Mouse (Mus musculus): ENCODE measurements around the gene Olfr792. TPM values are rescaled to one million over a fixed set of nuclear protein-coding genes. Genes with fewer than 3 reads are reported as not detected.

Gene Olfr792
- polyA plus RNA-seq (2015; fragmentation: Nextera tagmentation; extraction: Ambion mirVana) = not detected in 2 replicates

- DNase-seq (ENCODE audit: low spot score) = no peak
Observed at GRCm38 (mm10) chr10:129538862-129539261, at the start of gene Olfr792. Gene Olfr792 (plus strand): TSS chr10:129539162.

- no peak for DNase-seq (ENCODE audit: low spot score)
Observed at GRCm38 (mm10) chr10:129490101-129490500, 48.9 kb upstream of the Olfr792 start.

GRCm38 (mm10) chr10:129498192-129498591 is 40.8 kb upstream of the Olfr792 start, which contains the start of gene Olfr790:
Gene Olfr790 (plus strand): TSS chr10:129498492.
- DNase-seq (ENCODE audit: low spot score) = no peak

GRCm38 (mm10) chr10:129521492-129521891 is 17.5 kb upstream of the Olfr792 start, which contains the start of gene Olfr791:
Gene Olfr791 (plus strand): TSS chr10:129521792.
- no peak for DNase-seq (ENCODE audit: low spot score)

GRCm38 (mm10) chr10:129549354-129549753 is 10.4 kb downstream of the Olfr792 start:
- DNase-seq (ENCODE audit: low spot score) = no peak

GRCm38 (mm10) chr10:129567355-129567754 is 28.4 kb downstream of the Olfr792 start, which contains the start of gene Olfr794:
Gene Olfr794 (plus strand): TSS chr10:129567655.
- DNase-seq (ENCODE audit: low spot score) = no peak

- DNase-seq (ENCODE audit: low spot score) = no peak
Observed at GRCm38 (mm10) chr10:129577066-129577465, 38.1 kb downstream of the Olfr792 start.

Small RNA genes lying within 50 kb of the gene (microRNA-seq; reads per million reads assigned to microRNA genes)
- gene Gm23252 (ENCODE audit: borderline number of aligned reads) = not detected

Other genes with a start within 250 kb of the Olfr792 start
- not detected in 2 replicates for gene Olfr780, start 221.0 kb upstream of the Olfr792 start, polyA plus RNA-seq (2015; fragmentation: Nextera tagmentation; extraction: Ambion mirVana)
- not detected in 2 replicates for gene Olfr781, start 210.3 kb upstream of the Olfr792 start, polyA plus RNA-seq (2015; fragmentation: Nextera tagmentation; extraction: Ambion mirVana)
- gene Olfr782, start 190.3 kb upstream of the Olfr792 start, polyA plus RNA-seq (2015; fragmentation: Nextera tagmentation; extraction: Ambion mirVana) = not detected in 2 replicates
- 0.05 and 0.08 TPM in 2 replicates for gene Olfr784, start 155.1 kb upstream of the Olfr792 start, polyA plus RNA-seq (2015; fragmentation: Nextera tagmentation; extraction: Ambion mirVana)
- gene Olfr785, start 133.7 kb upstream of the Olfr792 start, polyA plus RNA-seq (2015; fragmentation: Nextera tagmentation; extraction: Ambion mirVana) = not detected in 2 replicates
- gene Olfr786, start 111.9 kb upstream of the Olfr792 start, polyA plus RNA-seq (2015; fragmentation: Nextera tagmentation; extraction: Ambion mirVana) = not detected in 2 replicates
- not detected in 2 replicates for gene Olfr787, start 77.3 kb upstream of the Olfr792 start, polyA plus RNA-seq (2015; fragmentation: Nextera tagmentation; extraction: Ambion mirVana)
- gene Olfr788, start 68.2 kb upstream of the Olfr792 start, polyA plus RNA-seq (2015; fragmentation: Nextera tagmentation; extraction: Ambion mirVana) = not detected in 2 replicates
- not detected in 2 replicates for gene Olfr789, start 54.4 kb upstream of the Olfr792 start, polyA plus RNA-seq (2015; fragmentation: Nextera tagmentation; extraction: Ambion mirVana)
- not detected in 2 replicates for gene Olfr790, start 40.7 kb upstream of the Olfr792 start, polyA plus RNA-seq (2015; fragmentation: Nextera tagmentation; extraction: Ambion mirVana)
- not detected in 2 replicates for gene Olfr791, start 17.4 kb upstream of the Olfr792 start, polyA plus RNA-seq (2015; fragmentation: Nextera tagmentation; extraction: Ambion mirVana)
- not detected in 2 replicates for gene Olfr794, start 28.5 kb downstream of the Olfr792 start, polyA plus RNA-seq (2015; fragmentation: Nextera tagmentation; extraction: Ambion mirVana)
- gene Olfr796, start 73.4 kb downstream of the Olfr792 start, polyA plus RNA-seq (2015; fragmentation: Nextera tagmentation; extraction: Ambion mirVana) = not detected in 2 replicates
- not detected in 2 replicates for gene Olfr798, start 88.8 kb downstream of the Olfr792 start, polyA plus RNA-seq (2015; fragmentation: Nextera tagmentation; extraction: Ambion mirVana)
- not detected in 2 replicates for gene Olfr799, start 98.3 kb downstream of the Olfr792 start, polyA plus RNA-seq (2015; fragmentation: Nextera tagmentation; extraction: Ambion mirVana)
- gene Olfr800, start 118.5 kb downstream of the Olfr792 start, polyA plus RNA-seq (2015; fragmentation: Nextera tagmentation; extraction: Ambion mirVana) = not detected in 2 replicates
- gene Olfr801, start 134.7 kb downstream of the Olfr792 start, polyA plus RNA-seq (2015; fragmentation: Nextera tagmentation; extraction: Ambion mirVana) = not detected in 2 replicates
- gene Olfr802, start 149.0 kb downstream of the Olfr792 start, polyA plus RNA-seq (2015; fragmentation: Nextera tagmentation; extraction: Ambion mirVana) = 0.05 and 0.09 TPM in 2 replicates
- not detected in 2 replicates for gene Olfr803, start 155.1 kb downstream of the Olfr792 start, polyA plus RNA-seq (2015; fragmentation: Nextera tagmentation; extraction: Ambion mirVana)
- gene Olfr804, start 164.0 kb downstream of the Olfr792 start, polyA plus RNA-seq (2015; fragmentation: Nextera tagmentation; extraction: Ambion mirVana) = not detected in 2 replicates
- gene Olfr805, start 190.2 kb downstream of the Olfr792 start, polyA plus RNA-seq (2015; fragmentation: Nextera tagmentation; extraction: Ambion mirVana) = not detected in 2 replicates
- gene Olfr806, start 202.8 kb downstream of the Olfr792 start, polyA plus RNA-seq (2015; fragmentation: Nextera tagmentation; extraction: Ambion mirVana) = not detected in 2 replicates
- not detected in 2 replicates for gene Olfr807, start 218.6 kb downstream of the Olfr792 start, polyA plus RNA-seq (2015; fragmentation: Nextera tagmentation; extraction: Ambion mirVana)
- not detected in 2 replicates for gene Olfr808, start 226.3 kb downstream of the Olfr792 start, polyA plus RNA-seq (2015; fragmentation: Nextera tagmentation; extraction: Ambion mirVana)
- not detected in 2 replicates for gene Olfr809, start 235.5 kb downstream of the Olfr792 start, polyA plus RNA-seq (2015; fragmentation: Nextera tagmentation; extraction: Ambion mirVana)

Measured in thymus, postnatal 0 days (tissue).